ENCODE assay signal across 9 mouse cellular contexts in the genomic region with DNA sequence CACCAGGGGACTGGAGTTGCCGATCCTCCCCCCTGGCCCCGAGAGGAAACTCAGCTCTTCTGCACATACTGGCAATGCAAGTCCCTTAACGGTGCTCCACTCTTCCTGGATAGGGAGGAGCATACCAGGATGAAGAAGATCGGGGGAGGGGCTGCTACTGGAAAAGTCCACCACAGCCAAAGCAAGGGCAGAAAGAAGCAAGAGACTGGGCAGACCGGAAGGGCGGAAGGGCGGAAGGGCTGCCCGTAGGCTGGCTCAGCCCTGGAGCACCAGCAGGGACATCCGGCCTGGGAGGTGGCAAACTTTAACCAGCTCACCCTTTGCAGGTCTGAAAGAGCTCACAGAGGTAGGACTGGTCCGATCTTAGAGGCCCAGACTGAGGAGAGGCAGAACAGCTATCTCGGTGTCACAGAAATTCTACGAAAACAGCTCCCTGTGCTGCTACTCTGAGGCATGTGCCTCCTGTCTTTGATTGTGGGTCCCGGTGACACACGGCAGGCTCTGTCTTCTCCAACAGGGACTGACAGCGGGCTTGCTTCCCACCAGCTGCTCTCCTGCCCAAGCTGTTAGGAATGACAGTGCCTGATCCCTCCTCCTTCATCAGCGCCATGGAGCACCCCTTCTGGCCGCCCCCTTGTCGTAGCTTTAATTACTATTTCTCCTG.
DNase-seq lines count a peak whose midpoint lies in the region; ATAC-seq and TF ChIP-seq lines count a peak whose summit lies in the region.
"Had no signal": no experiment of that assay in that cellular context is flagged by ENCODE, and none has a peak within 500 bp of the region (broad histone marks: within the 10 kb centered on the region; RNA-seq: fewer than 3 reads in every experiment).

No protein-coding gene starts in this region.

- H3K27me3 ChIP-seq in forebrain, embryonic 10.5 days (ENCODE audit: poor library complexity, severe bottlenecking): peaks cover 76% of the 10 kb centered on the region
- H3K27me3 ChIP-seq in forebrain, embryonic 11.5 days (ENCODE audit: control insufficient read depth, insufficient read depth, low read length): peaks cover 2% of the 10 kb centered on the region
- H3K27me3 ChIP-seq in E14TG2a.4 (ENCODE audit: insufficient read depth, low read length): peaks cover 35% of the 10 kb centered on the region
- H3K27me3 ChIP-seq in hindbrain, embryonic 16.5 days (replicated peaks; ENCODE audit: control insufficient read depth, insufficient read depth, low read length): no peaks in the 10 kb centered on the region

- H3K4me3 ChIP-seq in forebrain, embryonic 10.5 days: no peak overlapping the region
- H3K4me3 ChIP-seq in forebrain, embryonic 11.5 days (ENCODE audit: low read depth, low read length): no peak overlapping the region
- peak overlapping the region; percentile 58 for H3K4me3 ChIP-seq in E14TG2a.4 (replicated peaks; ENCODE audit: low read length)
- H3K4me3 ChIP-seq in hindbrain, embryonic 16.5 days (ENCODE audit: low read length): no peak overlapping the region

- DNase-seq in forebrain, embryonic 10.5 days (ENCODE audit: extremely low spot score, low spot score): no peak
- no peak for DNase-seq in forebrain, embryonic 11.5 days (ENCODE audit: low spot score)
- peak; percentile 60 for DNase-seq in lung, postnatal 10 days
- DNase-seq in adrenal gland, postnatal 36 days: no peak
- no peak for DNase-seq in cerebellum, adult 11 months
- DNase-seq: gastrocnemius, postnatal 10 days had no signal

- H3K4me2 ChIP-seq in forebrain, embryonic 11.5 days (ENCODE audit: low read depth, low read length, severe bottlenecking): no peak overlapping the region
- no peak overlapping the region for H3K4me2 ChIP-seq in hindbrain, embryonic 16.5 days (ENCODE audit: low read length)

- no peaks in the 10 kb centered on the region for H3K9me3 ChIP-seq in forebrain, embryonic 10.5 days
- H3K9me3 ChIP-seq in forebrain, embryonic 11.5 days (ENCODE audit: control insufficient read depth, low read length): no peaks in the 10 kb centered on the region
- H3K9me3 ChIP-seq in E14TG2a.4 (ENCODE audit: low read length): no peaks in the 10 kb centered on the region
- H3K9me3 ChIP-seq in hindbrain, embryonic 16.5 days (ENCODE audit: control insufficient read depth, low read length): no peaks in the 10 kb centered on the region

- no peak overlapping the region for H3K9ac ChIP-seq in forebrain, embryonic 11.5 days (ENCODE audit: low read length)
- H3K9ac ChIP-seq in hindbrain, embryonic 16.5 days (ENCODE audit: low read depth, low read length): 0 out of 2 replicates have a peak overlapping the region, but pooled peaks have one; percentile 33

- no peaks in the 10 kb centered on the region for H3K36me3 ChIP-seq in forebrain, embryonic 10.5 days (replicated peaks)
- no peaks in the 10 kb centered on the region for H3K36me3 ChIP-seq in forebrain, embryonic 11.5 days (ENCODE audit: control insufficient read depth, insufficient read depth, low read length)
- H3K36me3 ChIP-seq in E14TG2a.4 (ENCODE audit: insufficient read depth, low read length): no peaks in the 10 kb centered on the region
- no peaks in the 10 kb centered on the region for H3K36me3 ChIP-seq in hindbrain, embryonic 16.5 days (ENCODE audit: control insufficient read depth, insufficient read depth, low read length)

- 80% methylated on average over 18 of the region's 18 CpGs for WGBS in forebrain, embryonic 10.5 days
- 80% methylated on average over 18 of the region's 18 CpGs for WGBS in forebrain, embryonic 11.5 days
- 60% methylated on average over 18 of the region's 18 CpGs for WGBS in hindbrain, embryonic 16.5 days

- H3K27ac ChIP-seq in forebrain, embryonic 10.5 days: peak overlapping the region; percentile 58
- no peak overlapping the region for H3K27ac ChIP-seq in forebrain, embryonic 11.5 days (ENCODE audit: low read depth, low read length)
- H3K27ac ChIP-seq in hindbrain, embryonic 16.5 days (ENCODE audit: low read depth, low read length): peak overlapping the region; percentile 59; the same call in 1 of the 2 replicates

- H3K4me1 ChIP-seq in forebrain, embryonic 10.5 days: peaks cover 88% of the 10 kb centered on the region
- peaks cover 35% of the 10 kb centered on the region for H3K4me1 ChIP-seq in forebrain, embryonic 11.5 days (replicated peaks; ENCODE audit: control insufficient read depth, insufficient read depth, low read length)
- H3K4me1 ChIP-seq in E14TG2a.4 (replicated peaks; ENCODE audit: low read depth, low read length): peaks cover 41% of the 10 kb centered on the region
- peaks cover 63% of the 10 kb centered on the region for H3K4me1 ChIP-seq in hindbrain, embryonic 16.5 days (ENCODE audit: control insufficient read depth, insufficient read depth, low read depth, low read length)

- no peak for TF ChIP-seq CTCF in E14TG2a.4 (conservative IDR thresholded peaks at IDR 0.05; ENCODE audit: low read length)

- ATAC-seq in forebrain, embryonic 11.5 days (replicated peaks; ENCODE audit: low FRiP score): no peak
- ATAC-seq in hindbrain, embryonic 16.5 days: no peak
- ATAC-seq in inflammation-experienced regulatory T-cells, adult 6 months: no peak
